In the genomic region with DNA sequence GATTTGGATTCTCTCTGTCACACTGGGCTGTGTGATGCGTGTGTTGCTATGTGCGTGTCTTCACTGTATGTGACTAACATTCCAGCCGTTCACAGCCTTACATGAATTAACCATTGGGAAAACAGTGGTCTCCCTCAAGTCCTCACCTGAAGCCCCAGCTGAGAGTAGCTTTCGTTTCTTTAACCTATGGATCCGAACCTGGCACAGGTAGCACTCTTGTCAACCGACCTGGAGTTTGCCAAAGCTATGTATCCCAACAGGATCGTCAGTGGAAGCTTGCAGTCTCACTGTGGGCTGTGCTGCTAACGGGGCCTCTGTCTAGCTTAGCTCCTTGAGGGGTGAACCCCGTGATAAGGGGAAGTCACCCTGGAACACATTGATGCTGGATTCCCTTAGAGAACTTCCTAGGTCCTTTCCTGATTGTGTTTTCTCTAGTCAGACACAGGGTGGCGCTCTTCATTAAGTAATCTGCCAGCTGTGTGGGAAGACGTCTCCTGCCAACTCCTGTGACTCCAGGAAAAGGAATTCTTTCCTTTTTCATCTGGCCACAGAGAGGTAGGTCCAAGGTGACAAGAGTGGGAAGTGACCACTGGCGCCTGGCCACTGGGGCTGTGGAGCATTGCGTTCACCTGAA, we compare ENCODE assay signal across 9 mouse cellular contexts. TPM values are rescaled to one million over a fixed set of nuclear protein-coding genes. Genes with fewer than 3 reads are reported as not detected.
DNase-seq lines count a peak whose midpoint lies in the region; ATAC-seq and TF ChIP-seq lines count a peak whose summit lies in the region.
"Had no signal": no experiment of that assay in that cellular context is flagged by ENCODE, and none has a peak within 500 bp of the region (broad histone marks: within the 10 kb centered on the region; RNA-seq: fewer than 3 reads in every experiment).

No protein-coding gene starts in this region.

- 48% methylated on average over 13 of the region's 13 CpGs for WGBS in bone marrow, adult 2 months
- WGBS in heart, embryonic 14.5 days, result 39% methylated on average over 13 of the region's 13 CpGs
- WGBS in lung, embryonic 16.5 days, result 39% methylated on average over 13 of the region's 13 CpGs

- H3K4me1 ChIP-seq in G1E (ENCODE audit: insufficient read depth, low read depth, low read length), result peaks cover 4% of the 10 kb centered on the region
- H3K4me1 ChIP-seq in bone marrow, adult 2 months (ENCODE audit: control insufficient read depth, insufficient read depth, low read length), result no peaks in the 10 kb centered on the region
- peaks cover 9% of the 10 kb centered on the region; the same call in 1 of the 2 replicates for H3K4me1 ChIP-seq in embryonic fibroblast, embryonic 13.5 days (ENCODE audit: control insufficient read depth, insufficient read depth, low read length)
- peaks cover 13 to 22% of the 10 kb centered on the region in 2 experiments for H3K4me1 ChIP-seq in heart, embryonic 14.5 days (ENCODE audit: control insufficient read depth in 2 of 2, insufficient read depth in 2 of 2, low read length in 2 of 2)
- H3K4me1 ChIP-seq in lung, embryonic 16.5 days (replicated peaks; ENCODE audit: control insufficient read depth, insufficient read depth, low read length), result peaks cover 8% of the 10 kb centered on the region

- no peak for ATAC-seq in G1E (ENCODE audit: extremely low read depth, insufficient number of reproducible peaks, low FRiP score, poor library complexity, severe bottlenecking)
- ATAC-seq in heart, embryonic 14.5 days (ENCODE audit: insufficient number of reproducible peaks, insufficient read depth, low FRiP score, low read depth), result no peak
- ATAC-seq in lung, embryonic 16.5 days (ENCODE audit: low read depth), result peak; percentile 53
- no peak for ATAC-seq in erythroid progenitor cell, adult 5-6 weeks (replicated peaks; ENCODE audit: low FRiP score, poor library complexity, severe bottlenecking)

- H3K27ac ChIP-seq in bone marrow, adult 2 months (ENCODE audit: control insufficient read depth, insufficient read depth, low read depth, low read length, poor library complexity), result no peak overlapping the region
- no peak overlapping the region for H3K27ac ChIP-seq in embryonic fibroblast, embryonic 13.5 days (ENCODE audit: insufficient read depth, low read length)
- no peak overlapping the region for H3K27ac ChIP-seq in heart, embryonic 14.5 days (replicated peaks in 1 of 2; ENCODE audit: control insufficient read depth in 1 of 2, insufficient read depth in 1 of 2, low read depth in 2 of 2, low read length in 2 of 2)
- H3K27ac ChIP-seq in lung, embryonic 16.5 days (ENCODE audit: low read length), result no peak overlapping the region

- no peak for TF ChIP-seq POLR2A in bone marrow, adult 2 months (IDR thresholded peaks at IDR 0.05; ENCODE audit: borderline replicate concordance, control insufficient read depth, low read depth, low read length)
- no peak for TF ChIP-seq POLR2A in embryonic fibroblast, embryonic 13.5 days (IDR thresholded peaks at IDR 0.05; ENCODE audit: low read depth, low read length)

- H3K36me3 ChIP-seq in G1E (replicated peaks), result peaks cover 66% of the 10 kb centered on the region
- H3K36me3 ChIP-seq in heart, embryonic 14.5 days (ENCODE audit: control insufficient read depth, insufficient read depth, low read length), result peaks cover 17% of the 10 kb centered on the region
- H3K36me3 ChIP-seq in lung, embryonic 16.5 days (ENCODE audit: control insufficient read depth, insufficient read depth, low read length), result peaks cover 3% of the 10 kb centered on the region; the same call in 1 of the 2 replicates

- no peak overlapping the region for H3K9ac ChIP-seq in heart, embryonic 14.5 days (ENCODE audit: low read length)
- H3K9ac ChIP-seq in lung, embryonic 16.5 days (ENCODE audit: low read length), result no peak overlapping the region

- no peaks in the 10 kb centered on the region for H3K9me3 ChIP-seq in G1E (replicated peaks)
- no peaks in the 10 kb centered on the region for H3K9me3 ChIP-seq in heart, embryonic 14.5 days (ENCODE audit: control insufficient read depth, low read length)
- no peaks in the 10 kb centered on the region for H3K9me3 ChIP-seq in lung, embryonic 16.5 days (ENCODE audit: control insufficient read depth, low read length)
- H3K9me3 ChIP-seq: megakaryocyte, embryonic 14.5 days had no signal

- peak overlapping the region; percentile 21; the same call in 1 of the 2 replicates for H3K4me2 ChIP-seq in heart, embryonic 14.5 days (ENCODE audit: low read length)
- no peak overlapping the region for H3K4me2 ChIP-seq in lung, embryonic 16.5 days (ENCODE audit: low read depth, low read length)

- 0 out of 2 replicates have a peak, but pooled peaks have one; percentile 28 for TF ChIP-seq CTCF in G1E (IDR thresholded peaks at IDR 0.05; ENCODE audit: low read depth, low read length)
- peak; percentile 33; the same call in 1 of the 2 replicates for TF ChIP-seq CTCF in bone marrow, adult 2 months (IDR thresholded peaks at IDR 0.05; ENCODE audit: control insufficient read depth, insufficient read depth, low read length)
- 0 out of 2 replicates have a peak, but pooled peaks have one; percentile 35 for TF ChIP-seq CTCF in embryonic fibroblast, embryonic 13.5 days (IDR thresholded peaks at IDR 0.05; ENCODE audit: borderline replicate concordance, insufficient read depth, low read length)

- peak; percentile 46 for DNase-seq in G1E (ENCODE audit: low spot score)
- DNase-seq in kidney, postnatal 10 days, result peak; percentile 77
- peak; percentile 64 for DNase-seq in retina, adult 2 months (ENCODE audit: low read depth, low spot score)

- no peak overlapping the region for H3K4me3 ChIP-seq in G1E (ENCODE audit: low read depth, low read length)
- H3K4me3 ChIP-seq in bone marrow, adult 2 months (replicated peaks; ENCODE audit: control insufficient read depth, low read depth, low read length), result no peak overlapping the region
- no peak overlapping the region for H3K4me3 ChIP-seq in embryonic fibroblast, embryonic 13.5 days (ENCODE audit: insufficient read depth, low read length)
- H3K4me3 ChIP-seq in heart, embryonic 14.5 days (ENCODE audit: control insufficient read depth in 1 of 2, insufficient read depth in 1 of 2, low read depth in 1 of 2, low read length in 2 of 2), result no peak overlapping the region
- H3K4me3 ChIP-seq in lung, embryonic 16.5 days (ENCODE audit: low read length), result no peak overlapping the region
- H3K4me3 ChIP-seq: megakaryocyte, embryonic 14.5 days had no signal

- no peaks in the 10 kb centered on the region for H3K27me3 ChIP-seq in G1E (ENCODE audit: insufficient read depth, low read length)
- peaks cover 30% of the 10 kb centered on the region for H3K27me3 ChIP-seq in heart, embryonic 14.5 days (ENCODE audit: control insufficient read depth, insufficient read depth, low read length)
- H3K27me3 ChIP-seq in lung, embryonic 16.5 days (ENCODE audit: control insufficient read depth, insufficient read depth, low read depth, low read length), result no peaks in the 10 kb centered on the region

RNA-seq across cellular contexts. Expression of a gene that starts 24.2 kb away (rescaled TPM):
- total RNA-seq in G1E (2014; fragmentation: Nextera tagmentation), result 49.1 and 59.8 TPM in 2 replicates
- 24.9 and 31.0 TPM in 2 replicates for total RNA-seq in G1E (2017)
- 2.3 and 2.7 TPM in 2 replicates for polyA plus RNA-seq in G1E (2012)
- polyA plus RNA-seq in bone marrow, adult 2 months (2011; ENCODE audit: insufficient read depth, insufficient read length, low replicate concordance, missing spikeins), result 0.45 and 6.4 TPM in 2 replicates
- 1.1 and 1.6 TPM in 2 replicates for polyA plus RNA-seq in embryonic fibroblast, embryonic 13.5 days (2011; ENCODE audit: insufficient read length, low read depth, missing spikeins)
- polyA plus RNA-seq in heart, embryonic 14.5 days (2014; fragmentation: Nextera tagmentation; extraction: Ambion mirVana), result 2.5 and 2.6 TPM in 2 replicates
- polyA plus RNA-seq in lung, embryonic 16.5 days (2015; fragmentation: Nextera tagmentation; extraction: Ambion mirVana), result 2.7 and 3.1 TPM in 2 replicates
- total RNA-seq in erythroid progenitor cell, adult 5-6 weeks (2015; ENCODE audit: low replicate concordance), result 2.2 and 2.9 TPM in 2 replicates
- total RNA-seq in erythroid progenitor cell, adult 5-6 weeks (2017; ENCODE audit: low replicate concordance), result 2.8 and 11.4 TPM in 2 replicates

RNA-seq across cellular contexts. Expression of a gene that starts 24.2 kb away (rescaled TPM):
- total RNA-seq in G1E (2014; fragmentation: Nextera tagmentation), result not detected in 2 replicates
- total RNA-seq in G1E (2017), result 1.7 and 4.2 TPM in 2 replicates
- polyA plus RNA-seq in G1E (2012), result 0.62 and 5.1 TPM in 2 replicates
- 8.4 TPM in 1 of 2 replicates, not detected in the other for polyA plus RNA-seq in bone marrow, adult 2 months (2011; ENCODE audit: insufficient read depth, insufficient read length, low replicate concordance, missing spikeins)
- polyA plus RNA-seq in embryonic fibroblast, embryonic 13.5 days (2011; ENCODE audit: insufficient read length, low read depth, missing spikeins), result not detected in 2 replicates
- 0.45 TPM in 1 of 2 replicates, not detected in the other for polyA plus RNA-seq in heart, embryonic 14.5 days (2014; fragmentation: Nextera tagmentation; extraction: Ambion mirVana)
- 0.65 and 0.95 TPM in 2 replicates for polyA plus RNA-seq in lung, embryonic 16.5 days (2015; fragmentation: Nextera tagmentation; extraction: Ambion mirVana)
- 14.8 TPM in 1 of 2 replicates, not detected in the other for total RNA-seq in erythroid progenitor cell, adult 5-6 weeks (2015; ENCODE audit: low replicate concordance)
- 4.1 TPM in 1 of 2 replicates, not detected in the other for total RNA-seq in erythroid progenitor cell, adult 5-6 weeks (2017; ENCODE audit: low replicate concordance)

RNA-seq across cellular contexts. Expression of a gene that starts 24.5 kb away (rescaled TPM):
- total RNA-seq in G1E (2014; fragmentation: Nextera tagmentation) (265 and 268 TPM in 2 replicates), G1E (2017) (133 and 138 TPM in 2 replicates)
- 1.3 and 2.2 TPM in 2 replicates for polyA plus RNA-seq in G1E (2012)
- polyA plus RNA-seq in bone marrow, adult 2 months (2011; ENCODE audit: insufficient read depth, insufficient read length, low replicate concordance, missing spikeins), result 40.5 and 47.5 TPM in 2 replicates
- polyA plus RNA-seq in embryonic fibroblast, embryonic 13.5 days (2011; ENCODE audit: insufficient read length, low read depth, missing spikeins), result 47.8 and 67.9 TPM in 2 replicates
- 58.8 and 61.6 TPM in 2 replicates for polyA plus RNA-seq in heart, embryonic 14.5 days (2014; fragmentation: Nextera tagmentation; extraction: Ambion mirVana)
- polyA plus RNA-seq in lung, embryonic 16.5 days (2015; fragmentation: Nextera tagmentation; extraction: Ambion mirVana), result 85.1 and 91.1 TPM in 2 replicates
- 90.5 and 91.5 TPM in 2 replicates for total RNA-seq in erythroid progenitor cell, adult 5-6 weeks (2015; ENCODE audit: low replicate concordance)
- total RNA-seq in erythroid progenitor cell, adult 5-6 weeks (2017; ENCODE audit: low replicate concordance), result 43.6 and 72.8 TPM in 2 replicates

RNA-seq across cellular contexts. Expression of a gene that starts 55.5 kb away (rescaled TPM):
- 10.3 and 12.2 TPM in 2 replicates for total RNA-seq in G1E (2014; fragmentation: Nextera tagmentation)
- 13.9 and 15.1 TPM in 2 replicates for total RNA-seq in G1E (2017)
- polyA plus RNA-seq in G1E (2012), result 0.41 and 1.3 TPM in 2 replicates
- 3.2 and 16.4 TPM in 2 replicates for polyA plus RNA-seq in bone marrow, adult 2 months (2011; ENCODE audit: insufficient read depth, insufficient read length, low replicate concordance, missing spikeins)
- 3.2 and 3.3 TPM in 2 replicates for polyA plus RNA-seq in embryonic fibroblast, embryonic 13.5 days (2011; ENCODE audit: insufficient read length, low read depth, missing spikeins)
- 4.5 and 4.8 TPM in 2 replicates for polyA plus RNA-seq in heart, embryonic 14.5 days (2014; fragmentation: Nextera tagmentation; extraction: Ambion mirVana)
- polyA plus RNA-seq in lung, embryonic 16.5 days (2015; fragmentation: Nextera tagmentation; extraction: Ambion mirVana), result 8.4 and 9.7 TPM in 2 replicates
- total RNA-seq in erythroid progenitor cell, adult 5-6 weeks (2015; ENCODE audit: low replicate concordance), result 5.4 TPM in 1 of 2 replicates, not detected in the other
- 0.26 and 5.4 TPM in 2 replicates for total RNA-seq in erythroid progenitor cell, adult 5-6 weeks (2017; ENCODE audit: low replicate concordance)

Comparison
In these comparisons a context has a peak if more than half of its experiments do, and no peak if none do; other contexts are left out.
1. RNA of a gene that starts 24.5 kb away (polyA plus RNA-seq): 85.1 to 91.1 TPM in lung, embryonic 16.5 days, 47.8 to 67.9 TPM in embryonic fibroblast, embryonic 13.5 days, 58.8 to 61.6 TPM in heart, embryonic 14.5 days and 40.5 to 47.5 TPM in bone marrow, adult 2 months; 1.3 to 2.2 TPM in G1E; every median in the first group is over 10 times any median in the second.
2. Peak in every context shown above with its lines, with median percentiles within 50 percentile points of each other: DNase-seq and CTCF ChIP-seq.